Mouse (Mus musculus): ENCODE results near the gene Mapk1ip1l.

Mapk1ip1l gene

DNA sequence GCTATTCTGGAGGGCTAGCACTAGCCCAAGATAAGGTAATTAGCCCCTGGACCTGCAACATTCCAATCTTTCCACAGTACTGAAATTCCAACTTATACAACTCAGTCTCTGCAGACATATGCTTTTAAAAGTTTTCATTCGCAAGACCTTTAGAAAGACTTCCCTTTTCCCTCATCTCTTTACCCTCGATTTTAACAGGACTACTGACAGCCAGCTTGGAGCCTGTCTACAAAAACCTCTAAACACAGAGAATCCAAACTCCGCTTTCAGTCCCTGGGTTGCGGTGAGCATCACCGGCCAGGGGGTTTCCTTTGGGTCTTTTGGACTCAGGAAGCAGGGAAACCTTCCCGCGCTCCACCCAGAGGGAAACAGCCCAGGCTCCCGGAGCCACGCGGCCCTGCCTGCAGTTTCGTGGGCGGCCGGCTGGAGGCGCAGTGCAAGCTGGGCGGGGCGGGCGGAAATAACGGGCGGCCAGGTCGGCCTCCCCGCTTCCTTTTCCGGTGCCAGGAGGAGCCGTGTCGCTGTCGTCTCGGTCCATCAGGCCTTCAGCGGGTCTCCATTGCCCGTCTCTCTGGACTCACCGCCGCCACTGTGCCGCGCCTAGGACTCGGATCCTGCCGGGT lies at the start of gene Mapk1ip1l:
Mapk1ip1l (plus strand) TSS at position 482 of the 623 bp plus-strand sequence.
- DNase-seq (ENCODE audit: low spot score) = peak; percentile 96

- no peak for DNase-seq (ENCODE audit: low spot score)
Observed at GRCm38 (mm10) chr14:47249839-47250238, 48.2 kb upstream of the Mapk1ip1l start.

- DNase-seq (ENCODE audit: low spot score) = no peak
Observed at GRCm38 (mm10) chr14:47264866-47265265, 33.2 kb upstream of the Mapk1ip1l start.

GRCm38 (mm10) chr14:47265829-47266228 lies 32.2 kb upstream of the Mapk1ip1l start:
- DNase-seq (ENCODE audit: low spot score) = no peak

- DNase-seq (ENCODE audit: low spot score) = no peak
Observed at GRCm38 (mm10) chr14:47269056-47269455, 29.0 kb upstream of the Mapk1ip1l start.

GRCm38 (mm10) chr14:47269706-47270105 lies 28.4 kb upstream of the Mapk1ip1l start:
- DNase-seq (ENCODE audit: low spot score) = no peak

GRCm38 (mm10) chr14:47273751-47274150 lies 24.3 kb upstream of the Mapk1ip1l start:
- DNase-seq (ENCODE audit: low spot score) = no peak

- no peak for DNase-seq (ENCODE audit: low spot score)
Observed at GRCm38 (mm10) chr14:47275417-47275816, 22.6 kb upstream of the Mapk1ip1l start.

DNA sequence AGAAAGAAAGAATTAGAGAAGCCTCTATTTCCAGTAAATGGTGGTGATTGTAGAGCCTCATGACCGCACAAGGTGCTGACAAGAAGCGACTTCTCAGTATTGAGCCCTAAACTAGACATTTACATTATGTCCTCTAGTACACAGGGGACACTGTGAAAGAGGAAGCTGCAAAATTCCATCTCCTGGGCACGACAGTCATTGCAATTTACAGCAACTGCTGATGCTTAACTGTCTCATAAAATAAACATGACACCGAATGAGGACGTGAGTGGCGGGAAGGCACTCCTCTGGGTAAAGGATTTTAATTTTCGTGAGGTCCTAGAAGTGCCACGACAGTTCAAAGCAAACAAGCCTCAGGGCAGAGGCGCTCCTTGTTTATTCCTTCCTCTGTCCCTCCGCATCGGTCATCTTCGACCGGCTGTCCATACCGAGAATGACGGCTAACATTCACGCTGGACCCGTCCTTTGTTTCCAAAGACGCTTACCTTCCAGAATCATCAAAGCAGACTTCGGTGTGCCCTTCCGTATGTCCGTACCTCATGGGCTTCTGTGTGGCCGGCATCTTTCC lies 21.9 kb upstream of the Mapk1ip1l start:
- no peak for DNase-seq (ENCODE audit: low spot score)

- peak; percentile 93 for DNase-seq (ENCODE audit: low spot score)
Observed at GRCm38 (mm10) chr14:47276637-47277393, 21.3 kb upstream of the Mapk1ip1l start, which contains the start of the genes Wdhd1 and Socs4. Wdhd1 (minus strand) TSS chr14:47276857. Socs4 (plus strand) TSS chr14:47276931.

GRCm38 (mm10) chr14:47279058-47279457 lies 19.0 kb upstream of the Mapk1ip1l start:
- DNase-seq (ENCODE audit: low spot score) = no peak

DNA sequence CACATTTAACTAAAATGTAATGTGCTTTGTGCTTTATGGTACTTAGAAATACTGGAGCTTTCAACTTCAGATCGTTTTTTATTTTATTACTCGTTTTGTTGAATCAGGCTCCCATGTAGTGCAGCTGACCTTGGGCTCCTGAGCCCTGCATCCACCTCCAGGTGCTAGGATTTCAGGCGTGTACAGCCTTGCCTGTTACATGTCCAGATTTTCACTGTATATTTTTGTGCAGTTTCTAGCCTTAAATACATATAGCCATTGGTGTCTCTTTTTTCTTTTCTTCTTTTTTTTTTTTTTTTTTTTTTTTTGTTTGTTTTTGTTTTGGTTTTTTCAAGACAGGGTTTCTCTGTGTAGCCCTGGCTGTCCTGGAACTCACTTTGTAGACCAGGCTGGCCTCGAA lies 16.5 kb upstream of the Mapk1ip1l start:
- DNase-seq (ENCODE audit: low spot score) = no peak

DNA sequence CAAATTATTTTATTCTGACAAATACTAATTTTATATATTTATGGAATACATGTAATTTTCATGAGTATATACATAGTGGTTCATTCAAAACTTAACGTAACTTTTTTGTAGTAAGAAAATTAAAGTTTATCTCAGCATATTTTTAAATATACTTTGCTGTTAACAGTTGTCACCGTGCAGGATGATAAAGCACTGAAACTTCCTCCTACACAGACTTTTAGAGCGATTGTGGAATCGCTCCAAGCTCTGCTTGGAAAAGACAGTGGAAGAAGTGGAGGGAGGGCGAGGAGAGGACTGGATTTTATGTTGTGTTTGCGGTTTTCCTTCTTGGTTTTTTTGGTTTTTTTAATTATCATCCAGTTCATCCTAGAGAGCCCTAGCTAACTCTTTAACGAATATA lies 14.5 kb upstream of the Mapk1ip1l start:
- no peak for DNase-seq (ENCODE audit: low spot score)

- no peak for DNase-seq (ENCODE audit: low spot score)
Observed at GRCm38 (mm10) chr14:47285271-47285670, 12.8 kb upstream of the Mapk1ip1l start.

GRCm38 (mm10) chr14:47286215-47286614 lies 11.9 kb upstream of the Mapk1ip1l start:
- DNase-seq (ENCODE audit: low spot score) = no peak

- no peak for DNase-seq (ENCODE audit: low spot score)
Observed at GRCm38 (mm10) chr14:47287021-47287420, 11.0 kb upstream of the Mapk1ip1l start.

- no peak for DNase-seq (ENCODE audit: low spot score)
Observed at GRCm38 (mm10) chr14:47291772-47292171, 6.3 kb upstream of the Mapk1ip1l start.

DNA sequence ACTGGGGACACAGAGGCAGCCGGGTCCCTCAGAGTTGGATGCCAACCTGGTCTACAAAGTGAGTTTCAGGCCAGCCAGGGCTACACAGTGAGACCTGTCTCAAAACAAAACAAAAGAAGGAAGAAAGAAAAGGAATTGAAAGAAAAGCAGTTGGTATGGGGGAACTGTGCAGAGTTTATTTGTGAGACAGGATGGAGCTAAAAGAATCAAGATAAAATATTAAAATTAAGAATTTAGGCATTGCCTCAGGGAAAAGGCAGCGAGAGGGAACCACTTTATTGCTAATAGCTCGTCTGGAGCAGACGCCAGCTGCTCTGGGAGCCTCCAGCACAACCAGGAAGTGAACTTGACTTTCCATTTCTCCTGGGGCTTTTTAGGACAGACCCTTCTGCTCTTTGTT lies 3.9 kb upstream of the Mapk1ip1l start:
- DNase-seq (ENCODE audit: low spot score) = no peak

DNA sequence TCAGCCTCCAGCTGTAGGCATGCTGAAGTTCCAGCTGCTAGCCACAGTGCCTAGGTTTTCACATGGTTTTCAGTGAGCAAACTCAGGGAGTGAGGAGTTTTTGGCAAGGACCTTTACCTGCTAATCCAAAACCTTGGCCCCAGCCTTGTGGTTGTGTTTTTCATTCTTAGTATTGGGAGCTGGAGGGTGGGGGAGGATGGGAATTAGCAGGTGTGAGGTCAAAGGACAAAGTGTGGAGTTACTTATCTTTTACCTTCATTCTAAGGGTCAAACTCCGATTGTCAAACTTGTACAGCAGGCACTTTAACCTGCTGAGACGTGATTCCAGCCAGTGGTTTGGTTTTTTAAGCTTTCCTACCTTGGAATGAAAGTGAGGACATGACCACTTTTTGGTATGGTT lies 1.8 kb upstream of the Mapk1ip1l start:
- no peak for DNase-seq (ENCODE audit: low spot score)

GRCm38 (mm10) chr14:47298408-47298792 lies 334 bp downstream of the Mapk1ip1l start:
- no peak for DNase-seq (ENCODE audit: low spot score)

GRCm38 (mm10) chr14:47298819-47299261 lies 774 bp downstream of the Mapk1ip1l start:
- peak; percentile 17 for DNase-seq (ENCODE audit: low spot score)

DNA sequence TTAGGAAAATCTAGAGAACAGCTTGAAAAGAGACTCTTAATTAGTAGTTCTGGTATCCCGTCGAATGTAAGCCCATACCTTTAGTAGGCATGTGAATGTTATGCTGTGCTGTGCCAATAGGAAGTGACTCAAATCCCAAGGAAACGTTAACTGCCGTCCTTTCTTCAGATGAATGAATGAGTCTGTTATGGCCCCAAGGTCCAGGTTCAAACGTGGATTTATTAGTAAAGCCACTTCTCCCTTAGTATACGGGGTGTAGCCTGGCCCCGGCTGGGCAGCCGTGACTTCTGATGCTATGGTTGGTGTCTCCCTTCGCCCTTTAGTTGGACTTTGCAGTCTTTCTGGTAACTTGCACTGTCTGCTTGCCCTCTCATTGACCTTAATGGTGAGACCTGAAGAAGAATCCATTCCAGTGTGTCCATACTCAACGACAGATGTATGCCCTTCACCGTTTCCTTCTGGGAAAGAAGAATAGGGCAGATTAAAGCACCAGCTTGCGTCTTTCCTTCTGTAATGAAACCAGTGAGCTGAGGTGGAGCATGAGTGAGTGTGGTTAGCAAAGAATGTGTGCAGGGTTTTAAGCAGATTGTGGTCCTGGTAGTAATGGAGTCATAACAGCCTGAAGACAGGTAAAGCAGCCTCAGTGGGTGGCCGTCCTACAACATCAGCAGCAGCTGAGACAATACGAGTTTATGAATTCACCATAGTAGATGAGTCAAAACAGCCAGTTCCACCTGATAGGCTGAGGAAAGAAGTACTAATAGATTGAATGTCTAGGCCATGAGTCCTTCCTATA lies 5.0 kb downstream of the Mapk1ip1l start:
- no peak for DNase-seq (ENCODE audit: low spot score)
